Mouse (Mus musculus) embryonic facial prominence, embryonic 14.5 days (tissue): ENCODE measurements around the gene Ireb2. TPM values are rescaled to one million over a fixed set of nuclear protein-coding genes. Genes with fewer than 3 reads are reported as not detected.

Source experiments
- ATAC-seq: fragments of 200-750 bp; cut with Nextera tagmentation; 2 replicates; pipeline ENCODE4 v1.8.0; 2017; ENCODE audit warnings: low read depth, moderate number of reproducible peaks, moderate TSS enrichment
- DNase-seq: peaks from one replicate; pipeline ENCODE4 v3.0.0-alpha.2; 2015; ENCODE audit warnings: low spot score
- H3K27ac ChIP-seq: fragments of 300-500 bp; sonication (generic); replicated peaks from 2 replicates; pipeline ENCODE4 v1.5.1; 2014; ENCODE audit warnings: low read depth, mild to moderate bottlenecking, low read length, moderate library complexity
- H3K27me3 ChIP-seq: fragments of 300-500 bp; sonication (generic); replicated peaks from 2 replicates; pipeline ENCODE4 v1.6.1; 2014; ENCODE audit warnings: low read length; ENCODE audit not compliant: control insufficient read depth, insufficient read depth
- H3K36me3 ChIP-seq: fragments of 300-500 bp; sonication (generic); 2 replicates; pipeline ENCODE4 v1.6.1; 2014; ENCODE audit warnings: low read length, mixed read lengths; ENCODE audit not compliant: control insufficient read depth, insufficient read depth
- H3K4me1 ChIP-seq: fragments of 300-500 bp; sonication (generic); 2 replicates; pipeline ENCODE4 v1.6.1; 2014; ENCODE audit warnings: antibody characterized with exemption, low read length; ENCODE audit not compliant: control insufficient read depth, insufficient read depth
- H3K4me2 ChIP-seq: fragments of 300-500 bp; sonication (generic); 2 replicates; pipeline ENCODE4 v1.6.1; 2014; ENCODE audit warnings: low read depth, mild to moderate bottlenecking, low read length, moderate library complexity, mixed read lengths
- H3K4me3 ChIP-seq: fragments of 300-500 bp; sonication (generic); 2 replicates; pipeline ENCODE4 v1.5.1; 2014; ENCODE audit warnings: low read depth, mild to moderate bottlenecking, low read length
- H3K9ac ChIP-seq: fragments of 300-500 bp; sonication (generic); 2 replicates; pipeline ENCODE4 v1.6.1; 2014; ENCODE audit warnings: low read depth, mild to moderate bottlenecking, low read length, moderate library complexity, mixed read lengths
- H3K9me3 ChIP-seq: fragments of 300-500 bp; sonication (generic); 2 replicates; pipeline ENCODE4 v1.6.1; 2016; ENCODE audit warnings: low read length; ENCODE audit not compliant: control insufficient read depth
- WGBS: fragments of 180-500 bp; shearing (Covaris S2); extraction: QIAGEN DNeasy Blood & Tissue Kit; methylation state at CpG from one replicate; pipeline ENCODE4 v1.1.7; 2014; 5-methylcytosine and 5-hydroxymethylcytosine counted together
- polyA plus RNA-seq: library from polyadenylated mRNA; unstranded; fragments of >200 nt; fragmentation: Nextera tagmentation; extraction: Ambion mirVana; gene quantifications from 2 replicates; pipeline ENCODE4 v1.2.1, GENCODE M21; 2014

The Ireb2 gene
- polyA plus RNA-seq, 1 experiment from 2014 or later, result 35.8 TPM

DNA sequence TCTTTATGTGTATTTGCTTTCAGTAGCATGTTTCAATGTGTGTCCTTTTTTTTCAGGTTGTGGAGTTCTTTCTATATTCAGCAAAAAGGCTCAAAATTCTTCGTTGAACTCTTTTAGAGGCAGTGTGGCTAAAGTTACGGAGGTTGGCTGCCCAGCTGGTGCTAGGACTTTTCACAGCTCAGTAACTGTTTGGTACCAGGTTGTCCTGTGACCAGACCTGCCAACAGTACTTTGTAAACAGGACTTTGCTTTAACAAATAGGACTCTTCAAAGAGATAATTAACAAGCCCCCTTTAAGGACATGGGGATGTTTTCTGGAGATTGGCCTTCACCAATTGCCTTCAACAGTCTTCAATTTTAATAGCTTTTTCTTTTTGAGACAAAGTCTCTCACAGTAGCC lies 54.6 kb downstream of the Ireb2 start:
- 67% methylated on average over 2 of the region's 2 CpGs for WGBS
- no peak for DNase-seq

DNA sequence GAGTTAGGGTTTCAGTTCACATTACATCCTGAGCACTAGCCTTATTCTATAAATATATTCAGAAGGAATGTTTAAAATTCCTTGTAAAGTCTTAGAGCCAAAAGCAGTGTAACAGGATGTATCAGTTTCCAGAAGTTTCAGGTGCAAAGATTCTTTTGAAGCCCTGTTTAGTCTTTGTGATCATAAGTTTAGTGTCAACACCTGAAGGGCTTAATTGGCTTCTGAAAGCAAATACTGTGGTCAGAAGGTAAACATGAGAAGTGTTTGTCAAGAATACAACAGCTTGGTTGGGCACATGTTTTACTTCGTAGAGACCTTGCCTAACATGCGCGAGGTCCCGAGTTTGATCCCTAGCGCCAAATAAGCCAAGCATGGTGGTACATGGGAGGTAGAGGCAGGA lies 55.2 kb downstream of the Ireb2 start:
- Histone ChIP-seq H3K27me3 (no peaks in the 10 kb centered on the region), H3K4me1 (peaks cover 6% of the 10 kb centered on the region; the same call in 1 of the 2 replicates), H3K4me2 (no peak overlapping the region), H3K9ac (no peak overlapping the region), H3K4me3 (no peak overlapping the region), H3K27ac (no peak overlapping the region), H3K9me3 (peaks cover 4% of the 10 kb centered on the region; the same call in 1 of the 2 replicates), H3K36me3 (peaks cover 13% of the 10 kb centered on the region; the same call in 1 of the 2 replicates)
- WGBS, result 85% methylated on average over 5 of the region's 5 CpGs
- DNase-seq (peak; percentile 30), ATAC-seq (no peak; the same call in 1 of the 2 replicates)

More for the DNA sequence above, 54.6 kb downstream of the Ireb2 start:
- peaks cover 6% of the 10 kb centered on the region; the same call in 1 of the 2 replicates for H3K4me1 ChIP-seq
- H3K36me3 ChIP-seq, result peaks cover 15% of the 10 kb centered on the region; the same call in 1 of the 2 replicates
- H3K9me3 ChIP-seq, result peaks cover 4% of the 10 kb centered on the region; the same call in 1 of the 2 replicates
- no peak overlapping the region for H3K27ac ChIP-seq
- H3K4me3 ChIP-seq, result peak overlapping the region; percentile 75
- peak overlapping the region; percentile 83 for H3K4me2 ChIP-seq
- no peaks in the 10 kb centered on the region for H3K27me3 ChIP-seq
- H3K9ac ChIP-seq, result no peak overlapping the region
- ATAC-seq, result no peak

DNA sequence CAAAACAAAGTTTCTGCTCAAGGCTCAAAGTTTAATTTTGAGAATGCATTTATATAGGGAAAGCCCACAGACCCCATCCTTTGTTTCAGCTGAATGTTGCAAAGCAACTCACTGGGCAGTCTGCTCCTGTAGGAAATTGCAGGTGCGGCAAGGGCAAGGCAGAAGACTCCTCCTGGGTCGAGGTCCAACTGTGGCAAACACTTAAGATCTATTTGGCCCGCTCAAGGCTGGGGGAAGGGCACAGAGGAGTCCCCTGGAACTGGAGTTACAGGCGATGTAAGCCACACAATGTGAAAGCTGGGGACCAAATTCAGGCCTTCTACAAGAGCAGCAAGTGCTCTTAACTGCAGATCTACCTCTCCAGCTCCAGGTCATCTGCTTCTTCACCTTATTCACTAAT lies 56.4 kb downstream of the Ireb2 start:
- Histone ChIP-seq H3K27ac (no peak overlapping the region), H3K36me3 (peaks cover 13% of the 10 kb centered on the region; the same call in 1 of the 2 replicates), H3K4me2 (no peak overlapping the region), H3K4me1 (peaks cover 6% of the 10 kb centered on the region; the same call in 1 of the 2 replicates), H3K27me3 (no peaks in the 10 kb centered on the region), H3K9ac (no peak overlapping the region), H3K9me3 (peaks cover 4% of the 10 kb centered on the region; the same call in 1 of the 2 replicates), H3K4me3 (no peak overlapping the region)
- ATAC-seq, result no peak
- DNase-seq, result no peak
- 46% methylated on average over 4 of the region's 4 CpGs for WGBS

GRCm38 (mm10) chr9:54930741-54931140 lies 67.2 kb downstream of the Ireb2 start:
- H3K27ac ChIP-seq, result no peak overlapping the region
- H3K9me3 ChIP-seq, result no peaks in the 10 kb centered on the region
- H3K36me3 ChIP-seq, result no peaks in the 10 kb centered on the region
- ATAC-seq (no peak), DNase-seq (no peak)
- no peaks in the 10 kb centered on the region for H3K4me1 ChIP-seq
- H3K4me3 ChIP-seq, result no peak overlapping the region
- no peaks in the 10 kb centered on the region for H3K27me3 ChIP-seq
- 92% methylated on average over 1 of the region's 1 CpGs for WGBS
- no peak overlapping the region for H3K9ac ChIP-seq
- no peak overlapping the region for H3K4me2 ChIP-seq

DNA sequence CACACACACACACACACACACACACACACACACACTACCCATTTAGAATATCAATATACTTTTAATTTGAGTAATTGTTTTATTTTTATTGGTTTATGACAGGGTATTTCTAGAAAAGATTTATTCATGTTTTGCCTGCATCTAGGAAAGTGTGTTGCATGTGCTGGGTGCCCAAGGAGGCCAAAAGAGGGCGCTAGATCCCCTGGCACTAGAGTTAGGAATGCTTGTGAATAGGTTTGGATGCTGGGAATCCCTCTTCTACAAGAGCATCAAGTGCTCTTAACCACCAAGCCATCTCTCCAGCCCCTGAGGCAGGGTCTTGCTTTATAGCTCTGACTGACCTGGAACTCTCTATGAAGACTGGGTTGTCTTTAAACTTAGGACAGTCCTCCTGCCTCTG lies 68.2 kb downstream of the Ireb2 start:
- H3K36me3 ChIP-seq, result no peaks in the 10 kb centered on the region
- no peaks in the 10 kb centered on the region for H3K4me1 ChIP-seq
- no peak overlapping the region for H3K27ac ChIP-seq
- no peak overlapping the region for H3K4me2 ChIP-seq
- no peaks in the 10 kb centered on the region for H3K9me3 ChIP-seq
- H3K9ac ChIP-seq, result no peak overlapping the region
- DNase-seq, result no peak
- H3K27me3 ChIP-seq, result no peaks in the 10 kb centered on the region
- 5% methylated on average over 1 of the region's 1 CpGs for WGBS
- no peak overlapping the region for H3K4me3 ChIP-seq
- no peak for ATAC-seq

DNA sequence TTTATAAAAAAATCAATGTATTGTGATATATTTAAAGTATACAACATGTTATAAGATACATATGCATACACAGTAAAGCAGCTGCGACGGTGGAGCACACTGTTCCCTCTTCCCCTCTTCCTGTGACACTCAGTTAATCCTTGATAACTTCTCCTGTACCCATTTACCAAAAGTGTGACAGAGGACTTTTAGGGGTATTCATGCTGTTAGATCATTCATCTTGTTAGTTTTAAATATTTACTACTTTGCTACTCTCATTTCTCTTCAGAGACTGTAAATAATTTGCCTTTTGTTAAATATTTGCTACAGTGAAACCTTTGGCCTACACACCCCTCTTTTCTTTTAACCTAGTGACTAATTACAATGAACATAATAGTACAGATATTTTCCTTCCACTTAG lies 68.8 kb downstream of the Ireb2 start:
- ATAC-seq (no peak), DNase-seq (no peak)
- Histone ChIP-seq H3K27ac (no peak overlapping the region), H3K27me3 (no peaks in the 10 kb centered on the region), H3K4me1 (no peaks in the 10 kb centered on the region), H3K4me2 (no peak overlapping the region), H3K9ac (no peak overlapping the region), H3K36me3 (no peaks in the 10 kb centered on the region), H3K9me3 (no peaks in the 10 kb centered on the region), H3K4me3 (no peak overlapping the region)
- 67% methylated on average over 2 of the region's 2 CpGs for WGBS

DNA sequence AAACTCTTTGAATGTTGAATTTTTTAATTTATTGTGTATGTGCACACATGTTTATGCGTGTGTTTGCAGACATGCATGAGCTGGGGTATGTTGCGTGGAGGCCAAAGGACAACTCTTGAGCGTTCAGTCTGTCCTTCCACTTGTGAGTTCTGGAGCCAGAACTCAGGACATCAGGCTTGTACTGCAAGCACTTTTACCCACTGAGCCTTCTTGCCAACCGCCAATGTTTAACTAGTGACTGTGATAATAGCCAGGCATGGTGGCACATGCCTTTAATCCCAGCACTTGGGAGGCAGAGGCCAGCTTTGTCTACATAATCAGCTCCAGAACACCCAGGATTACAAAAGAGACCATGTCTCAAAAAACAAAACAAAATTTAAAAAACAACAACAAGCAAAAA lies 78.5 kb downstream of the Ireb2 start:
- DNase-seq (no peak), ATAC-seq (no peak)
- 88% methylated on average over 4 of the region's 4 CpGs for WGBS
- H3K4me2 ChIP-seq, result no peak overlapping the region
- no peaks in the 10 kb centered on the region for H3K27me3 ChIP-seq
- no peak overlapping the region for H3K9ac ChIP-seq
- H3K4me3 ChIP-seq, result no peak overlapping the region
- H3K9me3 ChIP-seq, result no peaks in the 10 kb centered on the region
- no peak overlapping the region for H3K27ac ChIP-seq
- H3K4me1 ChIP-seq, result no peaks in the 10 kb centered on the region
- peaks cover 19% of the 10 kb centered on the region; the same call in 1 of the 2 replicates for H3K36me3 ChIP-seq

GRCm38 (mm10) chr9:54944467-54944866 lies 80.9 kb downstream of the Ireb2 start:
- ATAC-seq (no peak), DNase-seq (no peak)
- no peak overlapping the region for H3K27ac ChIP-seq
- no peaks in the 10 kb centered on the region for H3K9me3 ChIP-seq
- H3K4me3 ChIP-seq, result no peak overlapping the region
- no peak overlapping the region for H3K4me2 ChIP-seq
- H3K36me3 ChIP-seq, result peaks cover 10% of the 10 kb centered on the region; the same call in 1 of the 2 replicates
- 81% methylated on average over 2 of the region's 2 CpGs for WGBS
- H3K9ac ChIP-seq, result no peak overlapping the region
- H3K4me1 ChIP-seq, result no peaks in the 10 kb centered on the region
- H3K27me3 ChIP-seq, result no peaks in the 10 kb centered on the region

DNA sequence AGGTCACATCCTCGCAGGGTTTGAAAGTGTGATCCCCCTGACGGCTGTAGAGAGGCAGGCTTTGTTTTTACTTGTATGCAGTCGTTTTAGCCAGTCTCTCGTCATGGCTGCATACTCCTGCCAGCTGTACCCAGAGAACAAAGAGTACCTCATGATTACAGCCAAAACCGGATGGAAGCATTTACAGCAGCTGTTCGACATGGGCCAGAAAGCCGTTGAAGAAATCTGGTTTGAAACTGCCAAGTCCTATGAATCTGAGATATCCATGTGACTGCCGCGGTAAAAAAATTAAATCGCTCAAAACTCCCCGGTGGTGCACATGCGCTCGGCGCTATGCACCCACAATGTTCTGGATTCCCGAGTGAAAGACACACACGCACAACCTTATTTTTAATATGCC lies 82.7 kb downstream of the Ireb2 start:
- peaks cover 7% of the 10 kb centered on the region; the same call in 1 of the 2 replicates for H3K36me3 ChIP-seq
- H3K27ac ChIP-seq, result no peak overlapping the region; the same call in 1 of the 2 replicates
- DNase-seq, result peak; percentile 62
- WGBS, result 58% methylated on average over 16 of the region's 16 CpGs
- H3K27me3 ChIP-seq, result no peaks in the 10 kb centered on the region
- no peak for ATAC-seq
- H3K4me1 ChIP-seq, result no peaks in the 10 kb centered on the region
- H3K9me3 ChIP-seq, result no peaks in the 10 kb centered on the region
- no peak overlapping the region for H3K4me2 ChIP-seq
- no peak overlapping the region for H3K4me3 ChIP-seq
- H3K9ac ChIP-seq, result no peak overlapping the region
